Mouse (Mus musculus): Measurements from ENCODE around the gene Olfr149.

Gene Olfr149

GRCm38 (mm10) chr9:39707017-39707416 is at the start of gene Olfr149:
Olfr149 (minus strand) TSS chr9:39707117.

GRCm38 (mm10) chr9:39746428-39746827 is 39.5 kb upstream of the Olfr149 start:
- WGBS: 51% methylated on average over 1 of the region's 1 CpGs

GRCm38 (mm10) chr9:39745949-39746348 is 39.0 kb upstream of the Olfr149 start, which contains the start of gene Olfr967:
Olfr967 (plus strand) TSS chr9:39746249.

GRCm38 (mm10) chr9:39740741-39741140 is 33.8 kb upstream of the Olfr149 start:
- WGBS: 100% methylated on average over 1 of the region's 1 CpGs

GRCm38 (mm10) chr9:39730678-39731077 is 23.8 kb upstream of the Olfr149 start, which contains the start of gene Olfr150:
Olfr150 (plus strand) TSS chr9:39730978.

GRCm38 (mm10) chr9:39711053-39711452 is 4.1 kb upstream of the Olfr149 start, which contains the start of gene Olfr965:
Olfr965 (plus strand) TSS chr9:39711353.

GRCm38 (mm10) chr9:39708958-39709357 is 2.0 kb upstream of the Olfr149 start:
- WGBS: 59% methylated on average over 3 of the region's 3 CpGs

- 74% methylated on average over 8 of the region's 8 CpGs for WGBS
Observed at GRCm38 (mm10) chr9:39701123-39701522, 5.8 kb downstream of the Olfr149 start.

- WGBS: 39% methylated on average over 2 of the region's 2 CpGs
Observed at GRCm38 (mm10) chr9:39679280-39679679, 27.6 kb downstream of the Olfr149 start.

GRCm38 (mm10) chr9:39678557-39678956 is 28.4 kb downstream of the Olfr149 start:
- 97% methylated on average over 2 of the region's 2 CpGs for WGBS

- 69% methylated on average over 2 of the region's 2 CpGs for WGBS
Observed at GRCm38 (mm10) chr9:39674820-39675219, 32.1 kb downstream of the Olfr149 start.

- WGBS: 86% methylated on average over 2 of the region's 2 CpGs
Observed at GRCm38 (mm10) chr9:39669723-39670122, 37.2 kb downstream of the Olfr149 start.

GRCm38 (mm10) chr9:39666905-39667304 is 40.0 kb downstream of the Olfr149 start, which contains the start of gene Olfr963:
Olfr963 (plus strand) TSS chr9:39667205.
- WGBS: 79% methylated on average over 1 of the region's 1 CpGs

- 45% methylated on average over 6 of the region's 6 CpGs for WGBS
Observed at GRCm38 (mm10) chr9:39654756-39655396, 52.0 kb downstream of the Olfr149 start.

Measured in cerebral cortex, adult 2 months (tissue).